Mouse (Mus musculus) E14TG2a.4 (cell line): Measurements from ENCODE around the gene Nol9.

Source experiments
- H3K27me3 ChIP-seq: 2 replicates; pipeline ENCODE4 v1.6.1; 2014; ENCODE audit warnings: low read length, control low read depth; ENCODE audit not compliant: insufficient read depth
- H3K36me3 ChIP-seq: 2 replicates; pipeline ENCODE4 v1.6.1; 2014; ENCODE audit warnings: low read length, control low read depth; ENCODE audit not compliant: insufficient read depth
- H3K4me1 ChIP-seq: replicated peaks from 2 replicates; pipeline ENCODE4 v1.6.1; 2014; ENCODE audit warnings: low read depth, low read length, control low read depth
- H3K4me3 ChIP-seq: replicated peaks from 2 replicates; pipeline ENCODE4 v1.5.1; 2014; ENCODE audit warnings: mild to moderate bottlenecking, low read length
- H3K9me3 ChIP-seq: 2 replicates; pipeline ENCODE4 v1.6.1; 2014; ENCODE audit warnings: low read length, control low read depth
- CTCF ChIP-seq: conservative IDR thresholded peaks from 2 replicates; pipeline ENCODE4 v1.5.1; 2014; ENCODE audit warnings: low read length
- NANOG ChIP-seq: IDR thresholded peaks from 2 replicates; pipeline ENCODE4 v1.6.1; 2014; ENCODE audit warnings: borderline replicate concordance, low read length, mixed read lengths
- POU5F1 ChIP-seq: IDR thresholded peaks from 2 replicates; pipeline ENCODE4 v1.6.1; 2014; ENCODE audit warnings: low read length, borderline replicate concordance

Gene Nol9

DNA sequence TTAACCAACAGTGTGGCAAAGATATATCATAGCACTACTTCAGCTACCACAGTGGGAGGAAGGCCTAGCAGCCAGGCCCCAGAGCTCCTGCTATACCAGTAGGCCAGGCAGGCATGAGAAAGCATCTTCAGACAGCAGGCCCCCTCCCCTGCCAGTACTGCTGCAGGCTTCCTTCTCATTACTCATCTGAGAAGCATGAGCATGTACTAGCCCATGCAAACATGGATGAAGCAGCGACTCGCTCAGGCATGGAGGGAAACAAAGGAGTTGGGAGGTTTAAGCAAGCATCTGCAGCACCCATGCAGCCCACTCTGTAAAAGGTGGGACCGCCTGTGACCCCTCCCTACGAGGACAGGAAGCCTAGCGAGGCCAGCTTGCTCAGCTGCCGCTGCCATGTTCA, 20.0 kb upstream of the Nol9 start:
- TF ChIP-seq NANOG (no peak), CTCF (no peak), POU5F1 (no peak)
- Histone ChIP-seq H3K9me3 (no peaks in the 10 kb centered on the region), H3K4me3 (no peak overlapping the region), H3K4me1 (peaks cover 77% of the 10 kb centered on the region), H3K27me3 (no peaks in the 10 kb centered on the region), H3K36me3 (peaks cover 99% of the 10 kb centered on the region)

DNA sequence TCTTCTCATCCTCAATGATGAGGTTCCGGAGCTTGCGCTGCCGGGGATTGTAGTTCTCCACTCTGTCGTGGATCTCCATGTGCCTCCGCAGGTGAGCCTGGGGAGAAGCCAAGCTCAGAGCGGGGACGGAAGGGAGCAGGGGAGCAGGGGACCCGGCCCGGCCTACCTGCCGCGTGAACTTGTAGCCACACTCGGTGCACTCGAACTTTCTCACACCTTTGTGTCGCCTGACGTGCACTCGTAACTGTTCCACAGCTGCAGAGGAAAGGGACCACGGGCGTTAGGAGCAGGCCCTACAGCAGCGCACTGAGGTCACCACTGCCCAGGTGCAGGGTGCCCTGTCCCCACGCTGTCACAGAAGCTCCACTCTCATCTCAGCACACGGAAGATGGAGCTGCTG, 19.1 kb upstream of the Nol9 start:
- no peaks in the 10 kb centered on the region for H3K27me3 ChIP-seq
- H3K4me3 ChIP-seq, result 0 out of 2 replicates have a peak overlapping the region, but pooled peaks have one; percentile 4
- no peaks in the 10 kb centered on the region for H3K9me3 ChIP-seq
- peaks cover 99% of the 10 kb centered on the region for H3K36me3 ChIP-seq
- H3K4me1 ChIP-seq, result peaks cover 78% of the 10 kb centered on the region
- TF ChIP-seq CTCF, result no peak
- no peak for TF ChIP-seq NANOG
- no peak for TF ChIP-seq POU5F1

- Histone ChIP-seq H3K4me1 (peaks cover 80% of the 10 kb centered on the region), H3K9me3 (no peaks in the 10 kb centered on the region), H3K36me3 (peaks cover 99% of the 10 kb centered on the region), H3K4me3 (no peak overlapping the region), H3K27me3 (no peaks in the 10 kb centered on the region)
- TF ChIP-seq CTCF (no peak), NANOG (no peak), POU5F1 (no peak)
Observed at GRCm38 (mm10) chr4:152021568-152022097, 17.5 kb upstream of the Nol9 start.

DNA sequence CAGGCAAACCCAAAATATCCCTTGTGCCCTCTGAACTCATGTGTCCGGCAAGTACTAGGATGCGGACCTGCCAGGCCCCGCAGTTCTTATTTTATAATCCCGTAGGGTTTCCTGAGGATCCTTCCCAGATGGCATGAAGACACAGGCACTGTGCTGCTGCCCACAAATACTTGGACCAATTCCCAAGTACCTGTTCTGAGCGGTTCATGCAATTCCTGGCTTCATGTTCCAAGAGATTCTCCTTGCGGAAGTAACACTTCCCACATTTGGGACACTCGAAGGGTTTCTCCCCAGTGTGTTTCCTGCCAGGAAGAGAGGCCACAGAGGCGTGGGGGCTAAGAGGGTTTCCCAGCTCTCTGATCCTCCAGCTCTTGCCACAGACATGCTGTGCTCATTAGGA, 16.6 kb upstream of the Nol9 start:
- no peak overlapping the region for H3K4me3 ChIP-seq
- no peak for TF ChIP-seq POU5F1
- TF ChIP-seq CTCF, result no peak
- no peak for TF ChIP-seq NANOG
- peaks cover 92% of the 10 kb centered on the region for H3K36me3 ChIP-seq
- H3K4me1 ChIP-seq, result peaks cover 81% of the 10 kb centered on the region
- no peaks in the 10 kb centered on the region for H3K9me3 ChIP-seq
- H3K27me3 ChIP-seq, result no peaks in the 10 kb centered on the region

DNA sequence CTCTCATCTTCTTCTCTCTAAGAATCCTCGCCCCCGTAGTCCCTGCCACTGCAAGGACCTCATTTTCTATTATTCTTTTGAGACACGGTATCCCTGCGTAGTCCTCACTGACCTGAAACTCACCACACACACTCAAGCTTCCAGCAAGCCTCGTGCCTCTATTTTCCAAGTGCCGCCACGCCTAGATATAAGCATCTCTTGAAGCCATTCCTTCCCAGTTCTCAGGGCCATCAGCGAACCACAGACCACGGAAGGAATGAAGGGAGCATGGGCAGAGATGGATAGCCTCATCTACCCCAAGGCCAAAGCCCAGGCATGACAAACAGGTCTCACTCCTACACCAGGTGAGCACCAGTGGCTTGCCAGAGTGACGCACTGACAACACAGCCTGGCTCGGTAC, 14.6 kb upstream of the Nol9 start:
- Histone ChIP-seq H3K27me3 (no peaks in the 10 kb centered on the region), H3K4me1 (peaks cover 84% of the 10 kb centered on the region), H3K36me3 (peaks cover 72% of the 10 kb centered on the region), H3K4me3 (no peak overlapping the region), H3K9me3 (no peaks in the 10 kb centered on the region)
- TF ChIP-seq NANOG (no peak), POU5F1 (no peak), CTCF (no peak)

GRCm38 (mm10) chr4:152026751-152027508, 12.2 kb upstream of the Nol9 start:
- H3K4me3 ChIP-seq, result peak overlapping the region; percentile 96
- peaks cover 80% of the 10 kb centered on the region for H3K4me1 ChIP-seq
- peaks cover 7% of the 10 kb centered on the region for H3K27me3 ChIP-seq
- no peaks in the 10 kb centered on the region for H3K9me3 ChIP-seq
- TF ChIP-seq CTCF (no peak), NANOG (no peak), POU5F1 (no peak)
- H3K36me3 ChIP-seq, result peaks cover 52% of the 10 kb centered on the region

DNA sequence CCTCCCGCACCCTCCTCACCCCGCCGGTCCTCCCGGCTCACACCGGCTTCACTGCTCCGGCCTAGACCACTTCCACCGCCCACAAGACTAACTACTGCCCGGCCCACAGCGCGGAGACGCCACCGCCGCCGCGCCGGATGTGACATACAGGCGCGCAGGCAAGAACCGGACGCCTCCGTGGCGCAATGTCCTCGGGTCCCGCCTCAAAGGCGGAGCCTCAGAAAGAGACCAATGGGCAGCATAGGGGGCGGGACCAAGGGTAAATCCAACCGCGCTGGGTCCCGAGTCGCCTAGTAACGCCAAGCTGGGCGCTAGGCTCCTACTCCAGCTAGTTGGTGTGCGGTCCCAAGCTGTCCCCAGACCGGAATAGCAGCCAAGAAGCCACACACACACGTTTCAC, 11.6 kb upstream of the Nol9 start, which contains the start of gene Zbtb48:
TSS of gene Zbtb48 (minus strand) at position 148 of the 400 bp plus-strand sequence.
- peaks cover 46% of the 10 kb centered on the region for H3K36me3 ChIP-seq
- TF ChIP-seq CTCF, result no peak
- no peak for TF ChIP-seq POU5F1
- no peak for TF ChIP-seq NANOG
- peak within 1 kb of the TSS; percentile 96 for H3K4me3 ChIP-seq
- peaks cover 80% of the 10 kb centered on the region for H3K4me1 ChIP-seq
- no peaks in the 10 kb centered on the region for H3K9me3 ChIP-seq
- H3K27me3 ChIP-seq, result peaks cover 12% of the 10 kb centered on the region

GRCm38 (mm10) chr4:152028456-152028855, 10.7 kb upstream of the Nol9 start:
- Histone ChIP-seq H3K4me1 (peaks cover 81% of the 10 kb centered on the region), H3K36me3 (peaks cover 37% of the 10 kb centered on the region), H3K27me3 (peaks cover 16% of the 10 kb centered on the region), H3K9me3 (no peaks in the 10 kb centered on the region), H3K4me3 (peak overlapping the region; percentile 96)
- TF ChIP-seq NANOG (no peak), CTCF (no peak), POU5F1 (no peak)

GRCm38 (mm10) chr4:152029087-152029486, 10.0 kb upstream of the Nol9 start:
- Histone ChIP-seq H3K27me3 (peaks cover 22% of the 10 kb centered on the region), H3K36me3 (peaks cover 32% of the 10 kb centered on the region), H3K4me1 (peaks cover 83% of the 10 kb centered on the region), H3K4me3 (no peak overlapping the region), H3K9me3 (no peaks in the 10 kb centered on the region)
- TF ChIP-seq CTCF (peak; percentile 6; the same call in 1 of the 2 replicates), POU5F1 (no peak)
